Mouse (Mus musculus) telencephalon, adult 2 months (tissue): Measurements from ENCODE around the gene Mrps33.

Experiments used
- DNase-seq: peaks from one replicate; pipeline ENCODE4 v3.0.0-alpha.2; 2011; ENCODE audit warnings: low read depth, low spot score

Mrps33 gene

DNA sequence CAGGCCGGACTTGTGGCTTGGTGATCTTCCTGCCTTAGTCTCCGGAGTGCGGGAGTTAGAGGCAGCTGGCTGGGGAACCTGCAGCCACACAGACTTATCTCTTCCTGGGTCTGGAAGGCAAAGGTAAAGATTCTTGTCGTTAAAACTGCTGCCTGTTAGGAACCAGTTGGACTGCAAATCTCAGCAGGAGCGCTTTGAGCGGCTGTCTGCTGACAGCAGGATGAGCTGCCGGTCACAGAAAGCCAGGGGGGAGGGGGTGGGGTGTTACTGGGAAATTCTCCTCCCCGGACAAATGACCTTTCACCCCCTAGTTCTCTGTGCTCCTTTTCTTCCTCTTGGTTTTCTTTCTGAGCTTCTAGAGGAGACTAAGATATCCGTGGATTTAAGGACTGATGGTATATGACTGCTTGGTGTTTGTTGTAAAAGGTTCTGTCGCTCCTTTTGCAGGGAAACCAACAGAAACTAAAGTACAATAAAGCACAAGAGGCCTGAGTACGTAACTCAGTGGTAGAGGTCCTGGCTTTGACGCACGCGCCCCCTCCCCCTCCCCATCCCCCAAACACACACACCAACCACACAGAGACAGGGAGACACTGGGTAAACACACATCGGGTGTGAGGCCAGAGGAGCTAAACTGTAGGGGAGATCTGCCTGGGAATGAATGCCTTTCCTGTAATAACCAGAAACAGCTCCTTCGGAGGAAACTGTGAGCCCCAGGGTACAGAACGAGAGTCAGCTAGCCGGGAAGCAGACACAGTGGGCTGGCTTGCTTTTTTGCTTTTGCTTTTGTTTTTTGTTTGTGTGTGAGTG lies 29.7 kb downstream of the Mrps33 start:
- DNase-seq, result no peak

DNA sequence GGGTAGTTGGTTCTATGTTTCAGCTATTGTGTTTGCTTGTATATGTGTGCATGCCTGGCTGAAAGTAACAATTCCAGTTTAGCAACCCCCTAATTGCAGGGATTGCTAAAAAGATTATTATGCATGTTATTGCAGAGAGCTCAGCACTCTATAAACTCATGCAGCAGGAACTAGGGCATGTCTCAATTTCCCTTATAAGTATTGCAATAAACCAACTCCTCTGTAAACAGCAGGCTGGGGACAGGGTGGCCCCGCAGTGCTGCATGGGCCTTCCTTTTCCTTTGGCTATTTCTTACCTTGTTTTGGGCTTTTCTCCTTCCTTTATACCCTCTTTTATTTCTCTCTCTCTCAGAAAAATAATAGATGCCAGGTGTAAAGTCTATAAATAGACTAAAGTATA lies 32.3 kb downstream of the Mrps33 start:
- DNase-seq, result no peak

DNA sequence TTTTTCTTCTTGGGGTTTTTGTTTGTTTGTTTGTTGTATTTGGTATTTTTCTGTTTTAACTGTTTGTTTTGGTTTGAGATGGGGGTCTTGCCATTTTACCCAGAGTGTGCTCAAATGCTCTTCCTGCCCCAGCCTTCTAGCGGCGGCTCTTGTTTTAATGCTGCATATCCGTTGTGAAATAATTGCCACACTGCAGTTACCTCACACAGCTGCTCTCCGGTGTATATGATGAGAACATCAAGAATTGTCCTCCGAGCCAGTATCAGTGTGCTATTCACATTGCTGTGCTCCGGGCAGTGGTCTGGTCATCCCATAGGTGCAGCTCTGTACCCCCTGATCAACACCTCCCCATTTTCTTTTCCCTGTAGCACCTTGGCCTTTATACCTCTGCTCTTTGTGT lies 34.5 kb downstream of the Mrps33 start:
- no peak for DNase-seq

DNA sequence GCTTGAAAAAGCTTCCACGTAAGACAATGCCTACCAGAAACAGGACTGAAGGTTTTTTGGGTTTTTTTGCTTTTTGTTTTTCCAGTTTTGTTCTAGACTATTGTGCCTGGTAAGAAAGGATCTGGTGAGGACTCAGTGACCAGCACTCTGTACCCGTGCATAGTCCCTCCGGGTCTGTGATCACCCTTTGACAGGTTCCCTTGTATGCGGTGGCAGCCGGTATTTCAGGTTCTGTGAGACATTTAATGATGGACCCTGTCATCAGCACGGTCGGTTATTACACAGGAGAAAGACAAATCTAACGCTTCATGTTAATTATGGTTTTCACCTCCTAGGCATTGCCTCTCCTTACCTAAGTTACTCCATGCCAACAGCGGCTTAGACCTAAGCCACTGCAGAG lies 35.8 kb downstream of the Mrps33 start:
- DNase-seq, result no peak

DNA sequence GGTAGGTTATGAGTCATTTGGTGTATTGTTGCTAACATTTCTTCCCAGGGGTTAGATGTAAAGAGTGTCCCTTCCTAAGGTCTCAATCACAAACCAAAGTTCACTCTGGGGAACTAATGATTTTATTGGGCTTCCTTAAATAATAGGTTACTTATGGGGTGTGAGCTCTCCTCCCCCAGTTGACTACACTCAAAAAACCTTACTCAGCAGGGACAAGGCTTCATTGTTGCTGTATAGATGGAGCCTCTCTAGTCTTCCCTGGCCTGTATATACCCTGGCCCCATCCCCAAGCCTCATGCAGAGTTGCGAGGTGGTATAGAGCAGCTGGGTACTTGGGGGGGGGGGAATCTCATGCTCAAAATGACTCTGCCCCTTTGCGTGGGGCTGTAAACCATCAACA lies 53.6 kb downstream of the Mrps33 start:
- DNase-seq, result no peak
